Mouse (Mus musculus) small intestine, adult 2 months (tissue): ENCODE data around the gene Abca5.

Source experiments
- CTCF ChIP-seq: fragments of 200-500 bp; IDR thresholded peaks from 2 replicates; pipeline ENCODE4 v1.5.1; 2012; ENCODE audit warnings: low read depth, mild to moderate bottlenecking, control low read depth, inconsistent platforms, low read length, moderate library complexity, mixed read lengths; ENCODE audit not compliant: insufficient replicate concordance, insufficient read length; ENCODE audit errors: extremely low read depth
- POLR2A ChIP-seq: fragments of 200-500 bp; IDR thresholded peaks from 2 replicates; pipeline ENCODE4 v1.6.1; 2012; ENCODE audit warnings: low read depth, mild to moderate bottlenecking, control low read depth, inconsistent platforms, low read length, moderate library complexity

DNA sequence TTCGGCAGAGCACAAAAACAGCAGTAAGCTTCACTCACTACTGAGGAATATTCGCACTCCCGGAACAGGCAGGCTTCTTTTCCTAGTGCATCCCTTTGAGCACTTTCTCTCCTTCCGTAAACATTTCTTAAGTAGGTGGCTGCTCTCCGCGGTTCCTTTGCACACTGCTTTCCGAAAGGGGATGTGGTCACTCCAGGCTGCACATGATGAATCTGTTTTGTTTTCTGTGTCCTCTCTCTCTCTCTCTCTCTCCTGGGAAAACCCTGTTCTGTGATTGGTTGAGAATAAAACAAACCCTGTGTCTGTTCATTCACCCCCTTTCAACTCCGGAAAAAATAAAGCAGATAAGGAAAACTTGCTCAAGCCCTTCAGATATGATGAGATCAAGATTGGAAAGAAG, 86.0 kb downstream of the Abca5 start, which contains the start of gene Abca6:
- no peak for TF ChIP-seq CTCF
- no peak for TF ChIP-seq POLR2A
